ENCODE assay signal across 8 mouse cellular contexts in the genomic region with DNA sequence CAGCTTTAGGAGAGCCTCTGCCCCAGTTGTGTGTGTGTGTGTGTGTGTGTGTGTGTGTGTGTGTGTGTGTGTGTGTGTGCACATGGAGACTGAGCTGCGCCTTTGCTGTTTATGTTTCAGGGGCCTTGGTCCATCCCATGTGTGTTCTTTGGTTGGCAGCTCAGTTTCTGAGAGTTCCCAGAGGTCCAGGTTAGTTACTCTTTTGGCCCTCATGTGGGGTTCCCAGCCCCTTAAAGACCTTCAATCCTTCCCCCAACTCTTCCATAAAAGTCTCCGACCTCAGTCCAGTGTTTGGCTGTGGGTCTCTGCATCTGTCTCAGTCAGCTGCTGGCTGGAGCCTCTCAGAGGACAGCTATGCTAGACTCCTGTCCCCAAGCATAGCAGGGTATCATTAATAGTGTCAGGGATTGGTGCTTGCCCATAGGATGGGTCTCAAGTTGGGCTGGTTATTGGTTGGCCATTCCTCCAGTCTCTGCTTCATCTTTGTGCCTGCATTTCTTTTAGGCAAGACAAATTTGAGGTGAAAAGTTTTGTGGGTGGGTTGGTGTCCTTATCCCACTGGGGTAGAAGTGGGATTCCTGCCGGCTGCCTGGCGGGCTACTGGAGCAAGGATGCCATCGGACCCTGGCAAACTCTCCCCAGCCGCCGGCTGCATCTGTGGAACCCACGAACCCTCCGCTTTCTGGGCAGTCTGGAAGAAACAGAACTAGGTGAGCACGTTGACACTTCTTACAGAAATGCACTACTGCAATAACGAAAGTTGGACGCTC. TPM values are rescaled to one million over a fixed set of nuclear protein-coding genes. Genes with fewer than 3 reads are reported as not detected.
DNase-seq lines count a peak whose midpoint lies in the region; ATAC-seq and TF ChIP-seq lines count a peak whose summit lies in the region.

No protein-coding gene starts in this region.

- H3K4me2 ChIP-seq in lung, postnatal 0 days (replicated peaks; ENCODE audit: low read depth, low read length): peak overlapping the region; percentile 78
- H3K4me2 ChIP-seq in limb, embryonic 14.5 days (replicated peaks; ENCODE audit: low read depth, low read length, severe bottlenecking): peak overlapping the region; percentile 67
- H3K4me2 ChIP-seq in stomach, embryonic 15.5 days: peak overlapping the region; percentile 84

- no peak for TF ChIP-seq POLR2A in limb, embryonic 14.5 days (IDR thresholded peaks at IDR 0.05; ENCODE audit: borderline replicate concordance, extremely low read depth, insufficient read depth, insufficient read length)

- H3K4me1 ChIP-seq in lung, postnatal 0 days (ENCODE audit: insufficient read depth, low read depth, low read length): no peaks in the 10 kb centered on the region
- H3K4me1 ChIP-seq in forebrain, embryonic 10.5 days: peaks cover 17% of the 10 kb centered on the region
- H3K4me1 ChIP-seq in limb, embryonic 14.5 days (ENCODE audit: control insufficient read depth, insufficient read depth, low read length): peaks cover 6% of the 10 kb centered on the region
- no peaks in the 10 kb centered on the region for H3K4me1 ChIP-seq in stomach, embryonic 15.5 days

- H3K36me3 ChIP-seq in lung, postnatal 0 days (ENCODE audit: insufficient read depth, low read length): peaks cover 16% of the 10 kb centered on the region
- H3K36me3 ChIP-seq in forebrain, embryonic 10.5 days (replicated peaks): peaks cover 22% of the 10 kb centered on the region
- peaks cover 10% of the 10 kb centered on the region; the same call in 1 of the 2 replicates for H3K36me3 ChIP-seq in limb, embryonic 14.5 days (ENCODE audit: control insufficient read depth, insufficient read depth, low read length)
- peaks cover 14% of the 10 kb centered on the region for H3K36me3 ChIP-seq in stomach, embryonic 15.5 days

- peak overlapping the region; percentile 83 for H3K27ac ChIP-seq in lung, postnatal 0 days (ENCODE audit: low read length)
- peak overlapping the region; percentile 91 for H3K27ac ChIP-seq in forebrain, embryonic 10.5 days
- peak overlapping the region; percentile 86 for H3K27ac ChIP-seq in limb, embryonic 14.5 days (replicated peaks; ENCODE audit: low read depth, low read length)
- peak overlapping the region; percentile 94 for H3K27ac ChIP-seq in stomach, embryonic 15.5 days

- H3K9me3 ChIP-seq in lung, postnatal 0 days (ENCODE audit: low read length): no peaks in the 10 kb centered on the region
- H3K9me3 ChIP-seq in forebrain, embryonic 10.5 days: no peaks in the 10 kb centered on the region
- no peaks in the 10 kb centered on the region for H3K9me3 ChIP-seq in limb, embryonic 14.5 days (ENCODE audit: control insufficient read depth, low read length)
- H3K9me3 ChIP-seq in stomach, embryonic 15.5 days: no peaks in the 10 kb centered on the region

- peak; percentile 15; the same call in 1 of the 2 replicates for ATAC-seq in lung, postnatal 0 days
- peak; percentile 41; the same call in 1 of the 2 replicates for ATAC-seq in limb, embryonic 14.5 days (ENCODE audit: low FRiP score, low read depth)
- peak; percentile 13; the same call in 1 of the 2 replicates for ATAC-seq in stomach, embryonic 15.5 days (ENCODE audit: insufficient read depth, low FRiP score, low read depth)

- peak; percentile 45 for DNase-seq in cerebellum, adult 8-10 months
- no peak for DNase-seq in cerebellum, adult 9-10 months
- no peak for DNase-seq in lung, postnatal 0 days (ENCODE audit: low spot score)
- no peak for DNase-seq in lung, postnatal 36 days
- no peak for DNase-seq in forebrain, embryonic 10.5 days (ENCODE audit: extremely low spot score, low spot score)
- no peak for DNase-seq in limb, embryonic 14.5 days (ENCODE audit: low spot score)
- no peak for DNase-seq in MN1 (ENCODE audit: low spot score)

- peak overlapping the region; percentile 64 for H3K9ac ChIP-seq in lung, postnatal 0 days (replicated peaks; ENCODE audit: low read depth)
- H3K9ac ChIP-seq in limb, embryonic 14.5 days (ENCODE audit: low read depth, low read length, severe bottlenecking): peak overlapping the region; percentile 93
- H3K9ac ChIP-seq in stomach, embryonic 15.5 days: peak overlapping the region; percentile 56; the same call in 1 of the 2 replicates

- H3K27me3 ChIP-seq in lung, postnatal 0 days (replicated peaks; ENCODE audit: insufficient read depth, low read length): no peaks in the 10 kb centered on the region
- no peaks in the 10 kb centered on the region for H3K27me3 ChIP-seq in forebrain, embryonic 10.5 days (ENCODE audit: poor library complexity, severe bottlenecking)
- no peaks in the 10 kb centered on the region for H3K27me3 ChIP-seq in limb, embryonic 14.5 days (ENCODE audit: control insufficient read depth, insufficient read depth, low read length)
- no peaks in the 10 kb centered on the region for H3K27me3 ChIP-seq in stomach, embryonic 15.5 days (replicated peaks)

- WGBS in lung, postnatal 0 days: 13% methylated on average over 12 of the region's 12 CpGs
- WGBS in forebrain, embryonic 10.5 days: 15% methylated on average over 12 of the region's 12 CpGs
- 14% methylated on average over 12 of the region's 12 CpGs for WGBS in limb, embryonic 14.5 days
- WGBS in stomach, embryonic 15.5 days: 11% methylated on average over 12 of the region's 12 CpGs

- H3K4me3 ChIP-seq in lung, postnatal 0 days (ENCODE audit: low read depth, low read length): peak overlapping the region; percentile 62
- peak overlapping the region; percentile 80 for H3K4me3 ChIP-seq in forebrain, embryonic 10.5 days
- peak overlapping the region; percentile 70 for H3K4me3 ChIP-seq in limb, embryonic 14.5 days (replicated peaks; ENCODE audit: low read length)
- peak overlapping the region; percentile 67 for H3K4me3 ChIP-seq in stomach, embryonic 15.5 days (replicated peaks)

- TF ChIP-seq EP300 in lung, postnatal 0 days (IDR thresholded peaks at IDR 0.05): no peak

- TF ChIP-seq CTCF in lung, postnatal 0 days (IDR thresholded peaks at IDR 0.05): no peak

RNA-seq across cellular contexts. Expression of gene Tmem18, which starts 0.5 kb away (rescaled TPM):
- 21.7 and 22.3 TPM in 2 replicates for polyA plus RNA-seq in lung, postnatal 0 days (2015; fragmentation: Nextera tagmentation; extraction: Ambion mirVana)
- polyA plus RNA-seq in forebrain, embryonic 10.5 days (2016; fragmentation: Nextera tagmentation; extraction: Ambion mirVana): 31.1 and 31.8 TPM in 2 replicates
- polyA plus RNA-seq in limb, embryonic 14.5 days (2012; rRNA removed): 23.7 and 24.4 TPM in 2 replicates
- polyA plus RNA-seq in limb, embryonic 14.5 days (2014; fragmentation: Nextera tagmentation; extraction: Ambion mirVana): 26.1 and 26.6 TPM in 2 replicates
- polyA plus RNA-seq in stomach, embryonic 15.5 days (2015; fragmentation: Nextera tagmentation; extraction: Ambion mirVana): 23.8 and 25.8 TPM in 2 replicates
